Mouse (Mus musculus): Measurements from ENCODE around the gene Rpp25l. TPM values are rescaled to one million over a fixed set of nuclear protein-coding genes. Genes with fewer than 3 reads are reported as not detected.

Rpp25l gene
- polyA plus RNA-seq, 1 experiment from 2014 or later, result 62.2 TPM

- H3K36me3 ChIP-seq (ENCODE audit: control insufficient read depth, insufficient read depth, low read length), result peaks cover 27% of the 10 kb centered on the region
- H3K4me2 ChIP-seq (ENCODE audit: low read length), result peak within 1 kb of the TSS; percentile 66
- H3K27ac ChIP-seq (replicated peaks; ENCODE audit: low read depth, low read length), result no peak within 1 kb of the TSS
- H3K4me3 ChIP-seq (replicated peaks; ENCODE audit: low read depth, low read length), result peak within 1 kb of the TSS; percentile 79
- H3K27me3 ChIP-seq (ENCODE audit: control insufficient read depth, insufficient read depth, low read length), result peaks cover 37% of the 10 kb centered on the region
- peak within 1 kb of the TSS; percentile 71 for H3K9ac ChIP-seq (replicated peaks; ENCODE audit: low read length)
- peak; percentile 96 for ATAC-seq (ENCODE audit: low FRiP score, low TSS enrichment)
- peak; percentile 99 for DNase-seq
- WGBS, result under 1% methylated on average over 27 of the region's 27 CpGs
- peaks cover 14% of the 10 kb centered on the region for H3K4me1 ChIP-seq (ENCODE audit: control insufficient read depth, insufficient read depth, low read length)
- H3K9me3 ChIP-seq (ENCODE audit: control insufficient read depth, low read length), result no peaks in the 10 kb centered on the region
Observed at GRCm38 (mm10) chr4:41722918-41723351, 9.6 kb upstream of the Rpp25l start, which contains the start of gene Dctn3. Gene Dctn3 (minus strand): TSS chr4:41723170.

- H3K9ac ChIP-seq (replicated peaks; ENCODE audit: low read length), result no peak overlapping the region
- H3K36me3 ChIP-seq (ENCODE audit: control insufficient read depth, insufficient read depth, low read length), result peaks cover 49% of the 10 kb centered on the region
- ATAC-seq (ENCODE audit: low FRiP score, low TSS enrichment) (no peak), DNase-seq (no peak)
- H3K9me3 ChIP-seq (ENCODE audit: control insufficient read depth, low read length), result no peaks in the 10 kb centered on the region
- no peak overlapping the region for H3K4me3 ChIP-seq (replicated peaks; ENCODE audit: low read depth, low read length)
- H3K27ac ChIP-seq (replicated peaks; ENCODE audit: low read depth, low read length), result no peak overlapping the region; the same call in 1 of the 2 replicates
- peaks cover 16% of the 10 kb centered on the region for H3K4me1 ChIP-seq (ENCODE audit: control insufficient read depth, insufficient read depth, low read length)
- WGBS, result 72% methylated on average over 6 of the region's 6 CpGs
- no peaks in the 10 kb centered on the region for H3K27me3 ChIP-seq (ENCODE audit: control insufficient read depth, insufficient read depth, low read length)
- no peak overlapping the region for H3K4me2 ChIP-seq (ENCODE audit: low read length)
Observed at GRCm38 (mm10) chr4:41716834-41717233, 3.5 kb upstream of the Rpp25l start.

- Histone ChIP-seq H3K9me3 (ENCODE audit: control insufficient read depth, low read length) (no peaks in the 10 kb centered on the region), H3K4me2 (ENCODE audit: low read length) (no peak overlapping the region), H3K36me3 (ENCODE audit: control insufficient read depth, insufficient read depth, low read length) (peaks cover 50% of the 10 kb centered on the region), H3K9ac (replicated peaks; ENCODE audit: low read length) (no peak overlapping the region), H3K27me3 (ENCODE audit: control insufficient read depth, insufficient read depth, low read length) (no peaks in the 10 kb centered on the region), H3K4me3 (replicated peaks; ENCODE audit: low read depth, low read length) (no peak overlapping the region), H3K4me1 (ENCODE audit: control insufficient read depth, insufficient read depth, low read length) (peaks cover 18% of the 10 kb centered on the region), H3K27ac (replicated peaks; ENCODE audit: low read depth, low read length) (no peak overlapping the region)
- ATAC-seq (ENCODE audit: low FRiP score, low TSS enrichment) (no peak), DNase-seq (peak; percentile 66)
- 83% methylated on average over 5 of the region's 5 CpGs for WGBS
Observed at GRCm38 (mm10) chr4:41715596-41715995, 2.3 kb upstream of the Rpp25l start.

GRCm38 (mm10) chr4:41715082-41715481 lies 1.7 kb upstream of the Rpp25l start:
- Histone ChIP-seq H3K27me3 (ENCODE audit: control insufficient read depth, insufficient read depth, low read length) (no peaks in the 10 kb centered on the region), H3K4me3 (replicated peaks; ENCODE audit: low read depth, low read length) (no peak overlapping the region), H3K9ac (replicated peaks; ENCODE audit: low read length) (no peak overlapping the region), H3K4me1 (ENCODE audit: control insufficient read depth, insufficient read depth, low read length) (peaks cover 18% of the 10 kb centered on the region), H3K36me3 (ENCODE audit: control insufficient read depth, insufficient read depth, low read length) (peaks cover 45% of the 10 kb centered on the region), H3K9me3 (ENCODE audit: control insufficient read depth, low read length) (no peaks in the 10 kb centered on the region), H3K27ac (replicated peaks; ENCODE audit: low read depth, low read length) (no peak overlapping the region), H3K4me2 (ENCODE audit: low read length) (no peak overlapping the region)
- ATAC-seq (ENCODE audit: low FRiP score, low TSS enrichment) (no peak), DNase-seq (no peak)
- WGBS, result 76% methylated on average over 8 of the region's 8 CpGs

- Histone ChIP-seq H3K27me3 (ENCODE audit: control insufficient read depth, insufficient read depth, low read length) (no peaks in the 10 kb centered on the region), H3K4me3 (replicated peaks; ENCODE audit: low read depth, low read length) (0 out of 2 replicates have a peak overlapping the region, but pooled peaks have one; percentile 79), H3K4me1 (ENCODE audit: control insufficient read depth, insufficient read depth, low read length) (peaks cover 18% of the 10 kb centered on the region), H3K9me3 (ENCODE audit: control insufficient read depth, low read length) (no peaks in the 10 kb centered on the region), H3K4me2 (ENCODE audit: low read length) (peak overlapping the region; percentile 96), H3K9ac (replicated peaks; ENCODE audit: low read length) (no peak overlapping the region), H3K36me3 (ENCODE audit: control insufficient read depth, insufficient read depth, low read length) (peaks cover 38% of the 10 kb centered on the region), H3K27ac (replicated peaks; ENCODE audit: low read depth, low read length) (no peak overlapping the region)
- no peak for ATAC-seq (ENCODE audit: low FRiP score, low TSS enrichment)
- WGBS, result 10% methylated on average over 8 of the region's 8 CpGs
- DNase-seq, result peak; percentile 91
Observed at GRCm38 (mm10) chr4:41714276-41714675, 942 bp upstream of the Rpp25l start.

GRCm38 (mm10) chr4:41712421-41713196 lies 725 bp downstream of the Rpp25l start:
- peak overlapping the region; percentile 96 for H3K4me2 ChIP-seq (ENCODE audit: low read length)
- H3K4me3 ChIP-seq (replicated peaks; ENCODE audit: low read depth, low read length), result peak overlapping the region; percentile 79
- no peaks in the 10 kb centered on the region for H3K9me3 ChIP-seq (ENCODE audit: control insufficient read depth, low read length)
- peaks cover 23% of the 10 kb centered on the region for H3K36me3 ChIP-seq (ENCODE audit: control insufficient read depth, insufficient read depth, low read length)
- no peaks in the 10 kb centered on the region for H3K27me3 ChIP-seq (ENCODE audit: control insufficient read depth, insufficient read depth, low read length)
- ATAC-seq (ENCODE audit: low FRiP score, low TSS enrichment), result no peak; the same call in 1 of the 2 replicates
- no peak for DNase-seq
- peak overlapping the region; percentile 78 for H3K27ac ChIP-seq (replicated peaks; ENCODE audit: low read depth, low read length)
- 42% methylated on average over 31 of the region's 31 CpGs for WGBS
- peaks cover 22% of the 10 kb centered on the region for H3K4me1 ChIP-seq (ENCODE audit: control insufficient read depth, insufficient read depth, low read length)
- peak overlapping the region; percentile 84 for H3K9ac ChIP-seq (replicated peaks; ENCODE audit: low read length)

GRCm38 (mm10) chr4:41711705-41712375 lies 1.5 kb downstream of the Rpp25l start:
- Histone ChIP-seq H3K27me3 (ENCODE audit: control insufficient read depth, insufficient read depth, low read length) (no peaks in the 10 kb centered on the region), H3K27ac (replicated peaks; ENCODE audit: low read depth, low read length) (no peak overlapping the region), H3K9me3 (ENCODE audit: control insufficient read depth, low read length) (no peaks in the 10 kb centered on the region), H3K4me1 (ENCODE audit: control insufficient read depth, insufficient read depth, low read length) (peaks cover 29% of the 10 kb centered on the region), H3K4me2 (ENCODE audit: low read length) (peak overlapping the region; percentile 96), H3K9ac (replicated peaks; ENCODE audit: low read length) (peak overlapping the region; percentile 84), H3K4me3 (replicated peaks; ENCODE audit: low read depth, low read length) (peak overlapping the region; percentile 79), H3K36me3 (ENCODE audit: control insufficient read depth, insufficient read depth, low read length) (peaks cover 15% of the 10 kb centered on the region)
- WGBS, result 72% methylated on average over 16 of the region's 16 CpGs
- ATAC-seq (ENCODE audit: low FRiP score, low TSS enrichment), result no peak
- DNase-seq, result no peak

- no peak for DNase-seq
- H3K4me1 ChIP-seq (ENCODE audit: control insufficient read depth, insufficient read depth, low read length), result peaks cover 40% of the 10 kb centered on the region
- no peak overlapping the region for H3K27ac ChIP-seq (replicated peaks; ENCODE audit: low read depth, low read length)
- no peak overlapping the region for H3K4me2 ChIP-seq (ENCODE audit: low read length)
- H3K9me3 ChIP-seq (ENCODE audit: control insufficient read depth, low read length), result no peaks in the 10 kb centered on the region
- no peaks in the 10 kb centered on the region for H3K27me3 ChIP-seq (ENCODE audit: control insufficient read depth, insufficient read depth, low read length)
- WGBS, result 71% methylated on average over 4 of the region's 4 CpGs
- peaks cover 9% of the 10 kb centered on the region; the same call in 1 of the 2 replicates for H3K36me3 ChIP-seq (ENCODE audit: control insufficient read depth, insufficient read depth, low read length)
- ATAC-seq (ENCODE audit: low FRiP score, low TSS enrichment), result no peak
- H3K4me3 ChIP-seq (replicated peaks; ENCODE audit: low read depth, low read length), result no peak overlapping the region
- H3K9ac ChIP-seq (replicated peaks; ENCODE audit: low read length), result no peak overlapping the region
Observed at GRCm38 (mm10) chr4:41710229-41710628, 3.1 kb downstream of the Rpp25l start.
